Mouse (Mus musculus): ENCODE data around the gene Ptprd. TPM values are rescaled to one million over a fixed set of nuclear protein-coding genes. Genes with fewer than 3 reads are reported as not detected.

The Ptprd gene
- polyA plus RNA-seq, 1 experiment from 2014 or later = 96.7 TPM

- Histone ChIP-seq H3K27ac (no peak overlapping the region), H3K4me2 (no peak overlapping the region), H3K9ac (no peak overlapping the region), H3K4me3 (no peak overlapping the region), H3K36me3 (no peaks in the 10 kb centered on the region), H3K9me3 (no peaks in the 10 kb centered on the region), H3K27me3 (no peaks in the 10 kb centered on the region), H3K4me1 (replicated peaks) (no peaks in the 10 kb centered on the region)
- ATAC-seq (ENCODE audit: low FRiP score) = no peak
- WGBS = 87% methylated on average over 6 of the region's 6 CpGs
These were observed 1270.1 kb downstream of the Ptprd start for GRCm38 (mm10) chr4:76941382-76942360.

GRCm38 (mm10) chr4:76931559-76931958 is 1280.2 kb downstream of the Ptprd start:
- no peaks in the 10 kb centered on the region for H3K4me1 ChIP-seq (replicated peaks)
- no peaks in the 10 kb centered on the region; the same call in 1 of the 2 replicates for H3K9me3 ChIP-seq
- H3K4me3 ChIP-seq = no peak overlapping the region
- WGBS = 74% methylated on average over 2 of the region's 2 CpGs
- H3K4me2 ChIP-seq = no peak overlapping the region
- no peaks in the 10 kb centered on the region for H3K36me3 ChIP-seq
- ATAC-seq (ENCODE audit: low FRiP score) = no peak
- H3K27me3 ChIP-seq = no peaks in the 10 kb centered on the region
- no peak overlapping the region for H3K27ac ChIP-seq
- no peak overlapping the region for H3K9ac ChIP-seq

DNA sequence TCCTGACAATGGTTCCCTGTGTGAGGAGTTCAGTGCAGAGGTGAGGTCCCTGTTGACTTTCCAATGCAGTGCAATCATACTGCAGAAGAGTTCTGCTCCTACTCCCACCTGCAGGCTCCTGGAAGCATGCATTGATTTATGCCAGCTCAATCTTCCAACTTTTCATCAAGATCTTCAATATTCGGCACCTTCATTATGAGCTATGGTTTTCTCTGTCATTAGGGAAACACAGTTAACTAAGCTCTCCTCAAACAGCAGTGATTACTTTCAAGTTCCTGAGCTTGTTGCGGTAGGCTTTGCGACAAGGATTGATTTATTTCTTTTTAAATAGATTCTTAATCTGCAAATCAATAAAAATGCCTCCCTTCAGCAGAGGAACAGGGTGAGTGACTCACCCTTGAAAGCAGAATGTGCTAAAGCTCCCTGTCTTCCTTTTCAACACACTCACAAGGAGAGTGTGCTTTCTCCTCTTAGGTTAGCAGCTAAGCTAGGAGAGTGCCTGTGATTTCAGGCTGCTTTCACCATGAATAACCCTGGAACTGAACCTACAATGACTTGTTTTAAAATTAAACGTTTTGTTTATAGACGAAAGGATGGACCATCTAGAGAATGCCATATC is 1298.1 kb downstream of the Ptprd start:
- Histone ChIP-seq H3K27me3 (no peaks in the 10 kb centered on the region), H3K27ac (no peak overlapping the region), H3K9ac (no peak overlapping the region), H3K4me1 (replicated peaks) (no peaks in the 10 kb centered on the region), H3K9me3 (no peaks in the 10 kb centered on the region), H3K4me2 (no peak overlapping the region), H3K4me3 (no peak overlapping the region), H3K36me3 (no peaks in the 10 kb centered on the region)
- ATAC-seq (ENCODE audit: low FRiP score) = no peak
- 70% methylated on average over 5 of the region's 5 CpGs for WGBS

DNA sequence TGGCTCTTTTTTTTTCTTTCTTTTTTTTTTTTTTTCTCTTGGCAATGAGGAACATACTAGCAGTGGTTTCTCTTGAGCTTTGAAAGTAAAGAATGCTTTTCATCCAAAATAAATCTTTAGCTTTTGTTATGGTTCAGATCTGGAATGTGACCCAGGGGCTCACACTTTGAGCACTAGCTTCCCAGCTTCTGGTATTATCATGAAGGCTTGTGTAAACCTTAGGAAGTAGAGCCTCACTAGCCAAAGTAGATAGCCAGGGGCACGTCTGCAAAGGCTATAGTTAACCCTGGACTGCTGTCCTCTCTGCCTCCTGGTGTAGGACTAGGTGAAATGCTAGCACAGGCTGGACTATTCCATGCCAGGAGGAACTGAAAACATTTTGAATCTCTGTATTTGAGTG is 1310.1 kb downstream of the Ptprd start:
- Histone ChIP-seq H3K9me3 (no peaks in the 10 kb centered on the region), H3K4me1 (replicated peaks) (no peaks in the 10 kb centered on the region), H3K9ac (no peak overlapping the region), H3K27me3 (no peaks in the 10 kb centered on the region), H3K27ac (no peak overlapping the region), H3K36me3 (no peaks in the 10 kb centered on the region), H3K4me3 (no peak overlapping the region), H3K4me2 (no peak overlapping the region)
- no peak for ATAC-seq (ENCODE audit: low FRiP score)
- 7% methylated on average over 1 of the region's 1 CpGs for WGBS

- no peaks in the 10 kb centered on the region for H3K27me3 ChIP-seq
- H3K36me3 ChIP-seq = no peaks in the 10 kb centered on the region
- 85% methylated on average over 1 of the region's 1 CpGs for WGBS
These were observed 1322.1 kb downstream of the Ptprd start for GRCm38 (mm10) chr4:76889669-76890068.

DNA sequence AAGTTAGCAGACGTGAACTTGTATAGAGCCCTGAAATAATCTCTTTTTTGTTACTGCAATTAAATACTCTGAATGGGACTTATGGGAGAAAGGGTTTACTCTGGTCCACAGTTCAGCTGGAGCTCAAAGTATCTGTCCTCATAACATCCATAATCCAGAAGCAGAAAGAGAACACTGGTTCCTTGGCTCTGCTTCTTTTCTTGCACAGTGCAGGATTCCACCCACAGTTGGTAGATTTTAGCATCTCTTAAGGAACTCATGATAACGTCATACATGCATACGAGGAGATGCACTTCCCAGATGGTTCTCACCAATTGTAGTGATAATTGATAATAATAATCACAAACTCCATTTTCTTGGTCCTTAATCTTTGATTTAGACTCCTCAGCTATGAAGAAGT is 1330.2 kb downstream of the Ptprd start:
- Histone ChIP-seq H3K27ac (no peak overlapping the region), H3K27me3 (no peaks in the 10 kb centered on the region), H3K9me3 (no peaks in the 10 kb centered on the region), H3K36me3 (no peaks in the 10 kb centered on the region), H3K4me2 (no peak overlapping the region), H3K4me3 (no peak overlapping the region), H3K4me1 (replicated peaks) (no peaks in the 10 kb centered on the region), H3K9ac (no peak overlapping the region)
- no peak for ATAC-seq (ENCODE audit: low FRiP score)
- 57% methylated on average over 3 of the region's 3 CpGs for WGBS

More at GRCm38 (mm10) chr4:76889669-76890068, 1322.1 kb downstream of the Ptprd start:
- no peaks in the 10 kb centered on the region for H3K9me3 ChIP-seq
- ATAC-seq (ENCODE audit: low FRiP score) = no peak
- H3K4me3 ChIP-seq = no peak overlapping the region
- H3K9ac ChIP-seq = no peak overlapping the region
- H3K27ac ChIP-seq = no peak overlapping the region
- H3K4me2 ChIP-seq = no peak overlapping the region
- H3K4me1 ChIP-seq (replicated peaks) = no peaks in the 10 kb centered on the region

DNA sequence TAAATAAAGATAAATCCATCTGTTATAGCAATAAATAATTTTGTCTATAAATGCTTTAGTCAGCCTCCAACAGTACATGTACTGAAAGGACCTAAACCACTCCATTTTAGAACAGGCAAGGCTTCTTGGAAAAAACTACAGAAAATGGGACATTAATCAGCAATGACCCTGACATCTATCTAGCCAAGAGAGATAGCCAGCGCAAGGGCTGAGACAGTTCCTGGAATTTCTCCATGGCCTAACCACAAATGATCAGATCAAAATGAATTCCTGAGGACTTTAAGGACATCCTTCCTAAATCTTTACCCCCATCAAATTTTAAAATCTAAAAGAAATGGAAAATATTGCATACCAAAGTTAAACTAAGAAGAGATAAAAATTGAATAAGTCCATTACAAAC is 1340.8 kb downstream of the Ptprd start:
- H3K4me2 ChIP-seq = no peak overlapping the region
- no peaks in the 10 kb centered on the region for H3K36me3 ChIP-seq
- H3K27me3 ChIP-seq = no peaks in the 10 kb centered on the region
- H3K9ac ChIP-seq = no peak overlapping the region
- WGBS = 95% methylated on average over 1 of the region's 1 CpGs
- ATAC-seq (ENCODE audit: low FRiP score) = no peak
- no peak overlapping the region for H3K27ac ChIP-seq
- H3K4me1 ChIP-seq (replicated peaks) = no peaks in the 10 kb centered on the region
- H3K4me3 ChIP-seq = no peak overlapping the region
- no peaks in the 10 kb centered on the region for H3K9me3 ChIP-seq

DNA sequence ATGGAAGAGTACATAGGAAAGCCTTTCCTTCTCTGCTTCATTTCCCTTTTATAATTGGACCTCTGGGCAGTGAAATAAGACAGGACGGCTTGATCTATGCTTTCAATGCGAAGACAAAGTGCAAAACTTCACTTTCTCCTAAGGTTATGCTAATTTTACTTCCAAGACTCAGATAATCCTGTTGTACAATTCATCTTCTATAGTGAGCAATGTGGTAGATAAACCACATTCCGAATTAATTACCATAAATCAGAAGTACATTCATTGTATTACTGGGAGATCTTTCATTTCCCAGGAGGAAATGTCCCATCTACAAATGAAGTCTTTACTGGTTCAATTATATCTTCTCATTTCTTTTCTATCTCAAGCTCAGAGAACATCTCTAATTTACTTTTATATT is 1346.2 kb downstream of the Ptprd start:
- H3K4me2 ChIP-seq = no peak overlapping the region
- WGBS = 58% methylated on average over 3 of the region's 3 CpGs
- no peaks in the 10 kb centered on the region for H3K4me1 ChIP-seq (replicated peaks)
- no peak overlapping the region for H3K9ac ChIP-seq
- no peaks in the 10 kb centered on the region for H3K27me3 ChIP-seq
- H3K4me3 ChIP-seq = no peak overlapping the region
- no peaks in the 10 kb centered on the region for H3K36me3 ChIP-seq
- peaks cover 3% of the 10 kb centered on the region; the same call in 1 of the 2 replicates for H3K9me3 ChIP-seq
- H3K27ac ChIP-seq = no peak overlapping the region
- no peak for ATAC-seq (ENCODE audit: low FRiP score)

- H3K4me1 ChIP-seq (replicated peaks) = no peaks in the 10 kb centered on the region
- no peak overlapping the region for H3K4me3 ChIP-seq
- H3K27me3 ChIP-seq = no peaks in the 10 kb centered on the region
- no peaks in the 10 kb centered on the region for H3K9me3 ChIP-seq
- no peak overlapping the region for H3K9ac ChIP-seq
- WGBS = 56% methylated on average over 7 of the region's 7 CpGs
- no peak overlapping the region for H3K4me2 ChIP-seq
- ATAC-seq (ENCODE audit: low FRiP score) = no peak
- H3K27ac ChIP-seq = no peak overlapping the region
- H3K36me3 ChIP-seq = no peaks in the 10 kb centered on the region
These were observed 1365.5 kb downstream of the Ptprd start for GRCm38 (mm10) chr4:76846265-76846664.

GRCm38 (mm10) chr4:76839016-76839415 is 1372.7 kb downstream of the Ptprd start:
- Histone ChIP-seq H3K4me3 (no peak overlapping the region), H3K27ac (no peak overlapping the region), H3K9me3 (no peaks in the 10 kb centered on the region), H3K27me3 (no peaks in the 10 kb centered on the region), H3K36me3 (no peaks in the 10 kb centered on the region), H3K4me1 (replicated peaks) (no peaks in the 10 kb centered on the region), H3K4me2 (no peak overlapping the region), H3K9ac (no peak overlapping the region)
- WGBS = 85% methylated on average over 1 of the region's 1 CpGs
- ATAC-seq (ENCODE audit: low FRiP score) = no peak

DNA sequence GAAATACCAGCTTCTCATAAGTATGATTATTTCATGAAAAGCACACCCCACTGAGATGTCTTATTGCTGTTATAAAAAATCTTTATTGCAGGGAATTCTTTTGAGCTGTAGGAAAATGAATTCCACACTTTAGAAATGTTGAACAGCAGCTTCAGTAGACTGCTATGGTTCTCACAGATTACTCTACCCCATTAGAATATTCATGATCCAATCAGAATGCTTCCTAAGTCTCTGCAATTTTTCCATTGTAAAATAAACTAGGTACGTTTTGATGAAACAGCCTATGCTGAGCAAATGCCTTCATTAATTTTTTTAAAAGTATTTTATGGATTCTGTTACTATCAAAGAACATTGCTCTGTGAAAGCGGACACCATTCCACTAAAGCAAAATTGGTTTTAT is 1399.6 kb downstream of the Ptprd start:
- no peak for ATAC-seq (ENCODE audit: low FRiP score)
- Histone ChIP-seq H3K27me3 (no peaks in the 10 kb centered on the region), H3K4me2 (no peak overlapping the region), H3K27ac (no peak overlapping the region), H3K4me3 (no peak overlapping the region), H3K4me1 (replicated peaks) (no peaks in the 10 kb centered on the region), H3K9me3 (no peaks in the 10 kb centered on the region), H3K9ac (no peak overlapping the region), H3K36me3 (no peaks in the 10 kb centered on the region)
- 72% methylated on average over 2 of the region's 2 CpGs for WGBS

GRCm38 (mm10) chr4:76802708-76803107 is 1409.1 kb downstream of the Ptprd start:
- Histone ChIP-seq H3K27me3 (no peaks in the 10 kb centered on the region), H3K4me3 (no peak overlapping the region), H3K9ac (no peak overlapping the region), H3K9me3 (no peaks in the 10 kb centered on the region), H3K4me1 (replicated peaks) (peaks cover 7% of the 10 kb centered on the region; the same call in 1 of the 2 replicates), H3K36me3 (no peaks in the 10 kb centered on the region), H3K27ac (no peak overlapping the region), H3K4me2 (no peak overlapping the region)
- ATAC-seq (ENCODE audit: low FRiP score) = no peak
- WGBS = 85% methylated on average over 4 of the region's 4 CpGs

All from hindbrain, embryonic 13.5 days (tissue).